Mouse (Mus musculus) left cerebral cortex, adult 2 months (tissue): ENCODE measurements around the gene Cox6b1. TPM values are rescaled to one million over a fixed set of nuclear protein-coding genes. Genes with fewer than 3 reads are reported as not detected.

ENCODE experiments used
- DNase-seq, 2 experiments: peaks; one replicate each; pipeline ENCODE4 v3.0.0; 2021 to 2022; ENCODE audit warnings: low spot score in 2 of 2, mixed read lengths in 1 of 2; ENCODE audit errors: extremely low spot score in 1 of 2
- H3K27ac ChIP-seq: fragments of 200-600 bp; 2 replicates; pipeline ENCODE4 v1.8.1; 2022
- H3K4me3 ChIP-seq: fragments of 200-600 bp; 2 replicates; pipeline ENCODE4 v1.8.1; 2022
- CTCF ChIP-seq: fragments of 200-600 bp; IDR thresholded peaks from 2 replicates; pipeline ENCODE4 v1.8.1; 2022; ENCODE audit warnings: antibody characterized with exemption, mild to moderate bottlenecking, moderate library complexity
- intact Hi-C: fragments of 180-260 bp; cut with DNase I; formaldehyde crosslinking; loops from one replicate; pipeline ENCODE4 v1.15.1; 2025
- total RNA-seq, 2 experiments: library from RNA; stranded (reverse); gene quantifications; 2 replicates each; pipeline ENCODE4 v1.2.3; 2021

Cox6b1 gene
- total RNA-seq, 2 experiments from 2014 or later = 565 to 587 TPM

DNA sequence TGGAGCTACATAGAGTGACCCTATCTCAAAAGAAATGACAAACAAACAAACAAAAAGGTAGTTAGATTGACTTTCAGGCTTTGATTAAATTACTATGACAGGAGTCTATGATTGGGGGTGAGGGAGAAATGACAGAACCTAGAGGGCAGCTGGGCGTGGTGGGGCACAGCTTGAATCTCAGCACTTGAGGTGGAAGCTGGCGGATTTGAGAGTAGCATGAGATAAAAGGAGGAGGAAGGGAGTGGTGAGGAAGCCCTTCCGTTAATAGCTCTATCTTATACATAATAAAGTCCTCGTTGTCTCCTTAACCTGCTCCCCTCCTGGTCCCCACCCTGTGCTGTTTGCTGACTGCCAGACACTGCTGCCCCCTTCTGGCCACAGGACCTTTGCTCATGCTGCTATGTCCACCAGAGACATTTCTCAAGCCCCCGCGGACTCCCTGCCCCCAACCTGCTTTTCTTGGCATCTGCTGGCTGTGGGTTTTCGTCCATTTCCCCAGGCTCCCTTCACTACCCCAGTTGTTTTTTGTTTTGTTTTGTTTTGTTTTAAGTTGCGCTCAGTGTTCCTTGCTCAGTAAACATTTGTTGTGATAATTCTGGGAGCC lies 18.1 kb downstream of the Cox6b1 start:
- Histone ChIP-seq H3K27ac (no peak overlapping the region), H3K4me3 (no peak overlapping the region)
- intact Hi-C loops = loop anchor here (2.0 kb wide), 1 partner anchor 19 kb away; the partner anchor contains the start of gene Kmt2b
- DNase-seq = no peak
- peak; percentile 54 for TF ChIP-seq CTCF

GRCm38 (mm10) chr7:30604944-30605343 lies 21.0 kb downstream of the Cox6b1 start:
- TF ChIP-seq CTCF = no peak
- intact Hi-C loops = no loop called here
- Histone ChIP-seq H3K4me3 (no peak overlapping the region), H3K27ac (no peak overlapping the region)
- no peak for DNase-seq

- no peak for TF ChIP-seq CTCF
- no peak for DNase-seq
- Histone ChIP-seq H3K27ac (no peak overlapping the region), H3K4me3 (no peak overlapping the region)
- intact Hi-C loops = no loop called here
Measured at GRCm38 (mm10) chr7:30604424-30604823, 21.5 kb downstream of the Cox6b1 start.

- no peak overlapping the region for H3K27ac ChIP-seq
- DNase-seq = no peak
- no peak for TF ChIP-seq CTCF
- intact Hi-C loops = no loop called here
- H3K4me3 ChIP-seq = no peak overlapping the region
Measured at GRCm38 (mm10) chr7:30602583-30602982, 23.4 kb downstream of the Cox6b1 start.

GRCm38 (mm10) chr7:30600651-30601050 lies 25.3 kb downstream of the Cox6b1 start:
- H3K27ac ChIP-seq = no peak overlapping the region
- no peak for DNase-seq
- intact Hi-C loops = no loop called here

DNA sequence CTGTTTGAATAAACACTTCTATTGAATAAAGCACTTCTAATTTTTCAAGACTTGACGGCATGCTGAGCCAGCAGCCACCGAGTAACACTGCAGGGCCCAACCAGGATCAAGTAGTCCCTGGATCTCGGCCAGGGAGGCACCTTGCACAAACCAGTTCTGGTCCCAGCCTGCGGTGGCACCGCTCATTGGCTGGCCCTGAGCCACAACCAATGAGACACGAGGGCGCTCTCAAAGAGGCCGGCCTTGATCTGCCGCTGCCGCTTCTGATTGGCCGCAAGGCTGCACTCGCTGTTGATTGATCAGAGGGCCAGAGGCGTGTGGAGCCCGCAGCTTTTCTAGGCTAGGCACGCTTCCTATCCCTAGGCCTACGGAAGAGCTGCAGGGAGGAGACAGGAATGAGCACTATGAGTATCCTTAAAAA lies 26.0 kb downstream of the Cox6b1 start:
- TF ChIP-seq CTCF = no peak
- peak; percentile 83 to 86 for DNase-seq
- H3K4me3 ChIP-seq = no peak overlapping the region
- no peak overlapping the region for H3K27ac ChIP-seq
- intact Hi-C loops = loop anchor here (5.0 kb wide), 1 partner anchor 302 kb away; no protein-coding TSS in a partner anchor

More at GRCm38 (mm10) chr7:30600651-30601050, 25.3 kb downstream of the Cox6b1 start:
- H3K4me3 ChIP-seq = no peak overlapping the region
- TF ChIP-seq CTCF = no peak

DNA sequence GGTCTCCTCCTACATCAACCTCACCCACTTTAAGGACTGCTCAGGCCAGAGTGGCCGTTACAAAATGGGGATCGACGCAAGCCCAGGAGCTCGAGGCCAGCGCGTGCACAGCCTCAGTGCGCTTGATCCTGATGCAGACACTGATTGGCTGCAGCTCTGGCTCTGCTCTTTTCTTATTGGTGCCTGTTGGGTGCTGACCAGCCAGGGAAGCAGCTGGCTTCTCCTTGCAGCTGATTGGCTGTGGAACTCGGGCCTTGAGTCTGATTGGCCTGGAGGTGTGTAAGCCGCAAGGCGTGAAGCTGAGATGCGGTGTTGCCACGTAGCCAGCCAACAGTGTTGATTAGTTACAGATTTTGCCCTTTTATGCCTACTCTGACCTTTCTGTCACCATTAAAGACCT lies 27.2 kb downstream of the Cox6b1 start, which contains the start of gene Zbtb32:
Gene Zbtb32, minus strand, starts transcription at position 124 of the 400 bp plus-strand sequence.
- Histone ChIP-seq H3K27ac (no peak within 1 kb of the TSS), H3K4me3 (no peak within 1 kb of the TSS)
- intact Hi-C loops = loop anchor here (5.0 kb wide), 1 partner anchor 304 kb away; no protein-coding TSS in a partner anchor
- DNase-seq = no peak
- no peak for TF ChIP-seq CTCF

GRCm38 (mm10) chr7:30596811-30597210 lies 29.1 kb downstream of the Cox6b1 start:
- H3K27ac ChIP-seq = no peak overlapping the region
- intact Hi-C loops = loop anchor here (5.0 kb wide), 1 partner anchor 305 kb away; no protein-coding TSS in a partner anchor
- TF ChIP-seq CTCF = no peak
- no peak for DNase-seq
- H3K4me3 ChIP-seq = no peak overlapping the region

DNA sequence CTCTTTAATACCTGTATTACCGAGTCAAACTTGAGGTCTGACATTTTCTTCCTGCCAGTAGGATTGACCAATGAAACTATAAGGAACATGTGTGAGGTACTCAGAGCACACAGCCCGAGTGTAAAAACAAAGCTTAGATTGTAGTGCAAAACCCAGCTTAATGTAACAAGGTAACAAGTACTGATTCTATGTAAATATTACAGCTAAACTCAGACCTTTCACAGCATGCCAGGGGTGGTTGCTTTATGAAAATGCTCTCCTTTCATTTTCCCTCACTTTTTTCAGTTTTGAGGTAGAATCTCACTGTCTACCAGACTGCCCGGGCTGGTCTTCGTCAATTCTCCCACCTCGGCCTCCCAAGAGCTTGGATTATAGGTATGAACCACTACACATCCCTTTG lies 29.9 kb downstream of the Cox6b1 start:
- Histone ChIP-seq H3K4me3 (no peak overlapping the region), H3K27ac (no peak overlapping the region)
- intact Hi-C loops = loop anchor here (5.0 kb wide), 1 partner anchor 306 kb away; no protein-coding TSS in a partner anchor
- no peak for DNase-seq
- no peak for TF ChIP-seq CTCF

DNA sequence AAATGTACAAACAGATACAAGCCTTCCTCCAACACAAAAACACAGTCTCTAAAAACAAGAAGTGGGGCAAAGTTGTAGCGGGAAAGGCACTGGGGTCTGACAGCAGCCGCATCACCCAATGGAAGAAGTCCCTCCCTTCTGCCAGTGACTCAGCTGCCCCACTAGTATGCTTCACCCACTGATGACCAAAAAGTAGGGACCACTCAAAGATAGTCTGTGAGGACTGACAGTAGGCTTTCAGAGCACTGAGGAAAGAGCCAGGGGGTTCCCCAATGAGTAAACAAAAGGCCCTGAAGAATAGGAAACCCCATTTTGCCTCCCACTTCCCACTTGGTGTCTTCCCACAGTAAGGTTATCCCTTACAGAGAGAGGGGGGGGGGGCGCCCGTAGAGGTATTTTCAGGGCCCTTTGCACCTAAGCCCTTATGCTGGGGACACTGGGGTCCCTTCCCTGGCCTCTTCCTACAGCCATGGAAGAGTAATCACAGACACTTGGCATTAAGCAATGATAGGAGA lies 31.4 kb downstream of the Cox6b1 start:
- Histone ChIP-seq H3K4me3 (no peak overlapping the region), H3K27ac (no peak overlapping the region)
- intact Hi-C loops = loop anchor here (5.0 kb wide), 1 partner anchor 308 kb away; no protein-coding TSS in a partner anchor
- DNase-seq = no peak
- no peak for TF ChIP-seq CTCF

GRCm38 (mm10) chr7:30593579-30594509 lies 32.1 kb downstream of the Cox6b1 start:
- DNase-seq = no peak
- TF ChIP-seq CTCF = no peak
- no peak overlapping the region for H3K4me3 ChIP-seq
- H3K27ac ChIP-seq = no peak overlapping the region
- intact Hi-C loops = no loop called here

- TF ChIP-seq CTCF = no peak
- intact Hi-C loops = no loop called here
- Histone ChIP-seq H3K4me3 (no peak overlapping the region), H3K27ac (no peak overlapping the region)
- no peak for DNase-seq
Measured at GRCm38 (mm10) chr7:30592772-30593423, 33.1 kb downstream of the Cox6b1 start.
